Mouse (Mus musculus) erythroblast, embryonic 14.5 days (primary cell): ENCODE measurements at regions not wholly inside any gene's neighbourhood (a gene's known extent, or its start where the extent isn't known, plus 50 kb on each side); places are given as distances from the start of the nearest gene placed in this dataset.

ENCODE experiments used
- GATA1 ChIP-seq: IDR thresholded peaks from 2 replicates; pipeline ENCODE4 v1.6.1; 2012; ENCODE audit warnings: low read length, inconsistent platforms, mixed read lengths
- TAL1 ChIP-seq: IDR thresholded peaks from 3 replicates; pipeline ENCODE4 v1.6.1; 2012; ENCODE audit warnings: low read length, inconsistent platforms, mixed read lengths

GRCm38 (mm10) chr4:125302660-125303059, 175.0 kb upstream of the Zc3h12a start:
- TF ChIP-seq TAL1 (no peak), GATA1 (no peak)
